Mouse (Mus musculus): ENCODE results near the gene Rara. TPM values are rescaled to one million over a fixed set of nuclear protein-coding genes. Genes with fewer than 3 reads are reported as not detected.

The Rara gene
- polyA plus RNA-seq, 1 experiment, result 6.4 TPM

- no peak for DNase-seq (ENCODE audit: extremely low spot score in 1 of 2, low spot score in 1 of 2)
These were observed 37.9 kb downstream of the Rara start for GRCm38 (mm10) chr11:98965416-98966077.

DNA sequence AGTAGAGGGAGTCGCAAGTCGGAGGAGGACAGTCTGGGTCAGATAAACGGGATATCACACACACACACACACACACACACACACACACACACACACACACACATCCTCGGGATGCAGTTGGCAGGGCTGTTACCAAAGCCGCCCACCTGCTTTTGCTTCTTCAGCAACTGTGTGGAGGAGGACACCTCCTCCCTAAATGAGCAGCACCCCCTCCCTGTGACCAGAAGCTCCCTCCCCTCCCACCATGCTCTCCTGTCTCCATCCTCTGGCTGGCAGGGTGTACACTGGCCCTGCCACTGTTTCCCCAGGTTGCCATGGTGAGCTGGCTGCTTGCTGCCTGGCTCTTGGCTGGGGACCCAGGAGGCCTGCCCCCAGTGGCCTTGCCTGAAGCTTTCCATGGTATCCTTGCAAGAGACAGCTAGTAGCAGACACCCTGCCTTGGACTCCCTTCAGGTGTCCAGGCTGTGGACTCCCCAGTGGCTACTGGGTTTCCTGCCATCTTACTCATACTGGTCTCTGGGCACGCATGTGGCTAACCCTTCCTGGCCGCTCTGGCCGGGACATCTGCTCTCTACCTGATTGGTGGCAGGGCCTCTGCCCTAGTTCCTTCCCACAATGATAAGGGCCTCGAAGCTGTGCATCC is 39.0 kb downstream of the Rara start:
- DNase-seq (ENCODE audit: extremely low spot score in 1 of 2, low spot score in 1 of 2), result peak; percentile 67 to 70

- no peak for DNase-seq (ENCODE audit: extremely low spot score in 1 of 2, low spot score in 1 of 2)
These were observed 40.5 kb downstream of the Rara start for GRCm38 (mm10) chr11:98968079-98968478.

DNA sequence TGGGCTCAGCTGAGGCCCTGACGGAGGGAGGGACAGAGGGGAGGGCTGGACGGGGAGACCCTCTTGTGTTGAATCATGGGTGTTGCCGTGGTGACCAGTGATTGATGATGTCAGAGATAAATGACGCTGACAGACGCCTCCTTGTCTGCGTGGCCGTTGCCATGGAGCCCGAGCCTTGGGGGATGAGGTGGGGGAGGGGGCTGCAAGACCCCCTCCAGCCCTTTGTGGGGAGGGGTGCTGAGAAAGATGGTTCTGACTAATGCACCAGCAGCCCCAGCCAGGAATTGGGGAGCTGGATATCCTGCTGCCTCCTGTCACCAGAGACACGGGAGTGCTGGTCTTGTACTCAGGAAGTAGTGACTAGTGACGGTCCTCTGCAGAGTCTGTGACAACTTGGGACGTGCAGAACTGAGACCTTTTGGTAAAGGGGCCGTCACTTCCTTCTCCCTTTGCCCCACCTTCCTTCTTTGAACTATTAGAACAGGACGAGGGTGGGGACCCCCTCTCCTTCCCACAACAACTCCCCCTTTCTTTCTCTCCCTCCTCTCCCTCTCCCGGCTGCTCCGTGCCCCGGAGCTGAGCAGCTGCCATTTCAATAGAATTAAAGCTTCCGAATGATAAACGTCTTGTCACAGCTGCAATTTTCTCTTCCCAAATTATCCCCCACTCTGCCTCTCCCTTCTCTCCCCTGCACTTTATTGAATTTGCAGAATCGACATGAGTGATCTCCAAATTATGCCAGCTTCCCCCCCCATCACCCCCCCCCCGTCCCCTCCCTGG is 41.3 kb downstream of the Rara start:
- no peak for DNase-seq (ENCODE audit: extremely low spot score in 1 of 2, low spot score in 1 of 2)

GRCm38 (mm10) chr11:98969496-98969927 is 41.9 kb downstream of the Rara start:
- peak; percentile 69 to 77 for DNase-seq (ENCODE audit: extremely low spot score in 1 of 2, low spot score in 1 of 2)

DNA sequence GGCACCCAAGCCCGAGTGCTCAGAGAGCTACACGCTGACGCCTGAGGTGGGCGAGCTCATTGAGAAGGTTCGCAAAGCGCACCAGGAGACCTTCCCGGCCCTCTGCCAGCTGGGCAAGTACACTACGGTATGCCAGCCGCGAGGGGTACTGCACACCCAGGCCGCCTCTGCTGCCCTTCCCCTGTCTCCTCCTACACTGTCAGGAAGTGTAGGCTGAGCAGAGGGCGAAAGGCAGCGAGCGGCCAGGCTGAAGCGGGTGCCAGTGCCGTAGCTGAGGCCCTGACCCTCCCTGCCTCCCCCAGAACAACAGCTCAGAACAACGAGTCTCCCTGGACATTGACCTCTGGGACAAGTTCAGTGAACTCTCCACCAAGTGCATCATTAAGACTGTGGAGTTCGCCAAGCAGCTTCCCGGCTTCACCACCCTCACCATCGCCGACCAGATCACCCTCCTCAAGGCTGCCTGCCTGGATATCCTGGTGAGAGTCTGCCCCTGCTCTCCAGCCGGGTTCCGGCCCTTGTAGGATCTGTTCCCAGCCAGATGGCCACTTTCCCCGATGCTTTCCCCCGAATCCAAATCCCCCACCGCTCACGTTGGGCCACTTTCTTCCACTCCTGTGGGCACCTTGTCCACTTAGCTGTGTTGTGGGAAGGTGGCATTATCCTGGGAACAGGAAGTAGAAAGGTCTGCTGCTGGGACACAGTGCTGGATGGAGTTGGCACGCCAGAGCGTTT is 42.7 kb downstream of the Rara start:
- no peak for DNase-seq (ENCODE audit: extremely low spot score in 1 of 2, low spot score in 1 of 2)

DNA sequence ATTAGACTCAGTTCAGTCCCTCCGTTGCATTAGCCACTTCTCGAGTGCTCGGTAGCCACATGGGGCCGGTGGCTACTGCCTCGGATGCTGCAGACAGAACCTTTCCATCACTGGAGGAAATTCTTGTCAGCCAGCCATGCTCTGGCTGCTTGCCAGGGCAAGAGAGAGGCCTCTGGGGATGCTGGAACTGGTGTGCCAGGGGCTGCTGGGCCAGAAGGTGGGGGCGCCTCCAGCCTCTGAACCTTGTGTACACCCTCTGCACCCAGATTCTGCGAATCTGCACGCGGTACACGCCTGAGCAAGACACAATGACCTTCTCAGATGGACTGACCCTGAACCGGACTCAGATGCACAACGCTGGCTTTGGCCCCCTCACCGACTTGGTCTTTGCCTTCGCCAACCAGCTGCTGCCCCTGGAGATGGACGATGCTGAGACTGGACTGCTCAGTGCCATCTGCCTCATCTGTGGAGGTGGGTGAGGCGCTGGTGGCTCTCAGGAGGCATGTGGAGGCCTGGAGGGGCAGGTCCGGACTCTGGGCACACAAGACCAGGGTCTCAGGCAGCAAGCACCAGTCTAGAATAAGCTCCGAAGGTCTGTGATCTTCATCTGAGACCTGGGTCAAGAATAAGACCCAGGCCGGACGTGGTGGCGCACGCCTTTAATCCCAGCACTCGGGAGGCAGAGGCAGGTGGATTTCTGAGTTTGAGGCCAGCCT is 43.9 kb downstream of the Rara start:
- peak in 1 of 2 experiments; percentile 50 for DNase-seq (ENCODE audit: extremely low spot score in 1 of 2, low spot score in 1 of 2)

- peak in 1 of 2 experiments; percentile 92 for DNase-seq (ENCODE audit: extremely low spot score in 1 of 2, low spot score in 1 of 2)
These were observed 44.6 kb downstream of the Rara start for GRCm38 (mm10) chr11:98972215-98972614.

DNA sequence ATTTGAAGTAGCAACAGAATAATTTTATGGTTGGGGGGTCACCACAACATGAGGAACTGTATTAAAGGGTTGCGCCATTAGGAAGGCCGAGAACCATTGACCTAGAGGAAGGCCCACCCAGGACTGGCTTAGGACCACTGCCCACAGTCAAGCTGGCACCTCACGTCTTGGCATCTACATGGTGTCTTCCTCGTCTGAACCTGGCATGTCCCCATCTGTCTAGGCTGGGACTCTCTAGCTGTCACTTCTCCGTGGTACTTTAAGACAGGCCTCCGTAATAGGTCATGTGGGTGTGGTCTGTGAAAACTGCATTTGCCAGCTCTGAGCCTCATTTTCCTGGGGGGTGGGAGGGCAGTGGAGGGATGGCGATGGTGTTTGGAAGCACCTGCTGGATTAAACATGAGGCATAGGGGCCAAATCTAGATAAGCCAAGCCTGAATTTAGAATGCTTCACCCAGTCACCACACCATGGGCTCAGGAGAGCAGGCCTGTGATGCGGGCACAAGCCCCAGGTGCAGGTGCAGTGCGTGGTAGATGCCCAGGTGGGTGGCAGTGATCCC is 45.3 kb downstream of the Rara start:
- no peak for DNase-seq (ENCODE audit: extremely low spot score in 1 of 2, low spot score in 1 of 2)

DNA sequence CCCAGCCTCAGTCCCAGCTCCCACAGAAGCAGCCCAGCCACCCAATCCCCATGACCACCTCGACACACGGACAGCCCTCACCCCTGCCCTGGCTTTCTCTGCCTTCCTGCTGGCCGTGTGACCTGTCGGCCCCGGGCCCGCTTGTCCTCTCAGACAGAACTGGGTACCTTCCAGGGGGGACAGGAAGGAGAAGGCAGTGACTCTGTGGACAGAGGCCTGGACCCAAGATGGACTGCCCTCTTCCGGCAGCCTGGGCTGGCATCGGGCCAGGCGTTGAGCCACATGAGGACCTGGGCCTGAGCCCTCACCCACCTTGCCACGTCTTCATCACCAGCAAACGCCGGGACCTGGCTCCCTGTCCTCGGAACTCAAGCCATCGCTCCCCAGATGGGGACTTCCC is 46.0 kb downstream of the Rara start:
- no peak for DNase-seq (ENCODE audit: extremely low spot score in 1 of 2, low spot score in 1 of 2)

DNA sequence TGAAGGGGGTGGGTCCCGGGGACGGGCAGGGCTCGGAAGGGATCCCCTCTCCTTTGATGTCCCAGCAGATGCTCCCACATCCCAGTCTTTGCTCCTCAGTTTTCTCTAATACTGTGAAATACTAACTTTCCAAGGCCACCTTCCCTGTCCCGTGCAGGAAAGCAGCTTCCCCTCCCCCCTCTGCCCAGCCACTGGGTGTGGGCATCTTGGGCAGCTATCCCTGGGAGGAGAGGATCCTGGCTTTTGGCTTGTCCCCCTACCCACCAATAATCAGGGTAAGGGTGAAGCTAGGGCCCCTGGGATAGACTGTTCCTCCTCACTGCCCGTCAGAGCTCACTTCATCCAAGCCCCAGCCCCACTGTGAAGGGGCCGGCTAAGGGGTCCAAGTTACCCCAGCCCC is 46.6 kb downstream of the Rara start:
- DNase-seq (ENCODE audit: extremely low spot score in 1 of 2, low spot score in 1 of 2), result no peak

GRCm38 (mm10) chr11:98974871-98975719 is 47.5 kb downstream of the Rara start:
- peak in 1 of 2 experiments; percentile 94 for DNase-seq (ENCODE audit: extremely low spot score in 1 of 2, low spot score in 1 of 2)

DNA sequence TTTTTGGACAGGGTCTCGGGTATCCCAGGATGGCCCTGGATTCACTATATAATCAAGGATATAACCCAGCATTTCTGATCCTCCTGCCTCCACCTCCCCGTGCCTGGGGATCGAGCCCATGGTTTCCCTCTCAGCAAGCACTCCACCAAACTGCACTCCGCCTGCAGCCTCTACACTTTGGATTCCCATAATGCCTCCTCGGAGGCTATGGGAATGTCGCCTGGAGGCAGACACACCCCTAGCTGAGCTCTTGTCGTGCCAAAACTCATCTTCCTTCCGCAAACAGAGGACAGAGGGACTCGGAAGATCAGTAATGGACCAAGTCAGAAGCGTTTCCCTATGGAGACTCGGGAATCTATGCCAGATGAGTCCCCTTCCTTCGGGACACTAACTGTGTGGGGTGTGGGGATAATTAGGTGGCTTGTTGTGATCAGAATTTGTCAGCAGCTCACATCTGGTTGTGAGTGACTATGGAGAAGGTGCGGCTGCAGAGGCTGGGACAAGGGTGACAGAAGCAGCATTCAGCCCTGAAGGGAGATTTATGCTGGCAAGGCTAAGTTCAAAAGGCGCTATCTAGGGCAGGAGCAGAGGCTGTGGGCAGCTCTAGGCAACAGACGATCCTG is 51.0 kb downstream of the Rara start:
- DNase-seq (ENCODE audit: extremely low spot score in 1 of 2, low spot score in 1 of 2), result no peak

- DNase-seq (ENCODE audit: extremely low spot score in 1 of 2, low spot score in 1 of 2), result no peak
These were observed 51.7 kb downstream of the Rara start for GRCm38 (mm10) chr11:98979356-98979755.

DNA sequence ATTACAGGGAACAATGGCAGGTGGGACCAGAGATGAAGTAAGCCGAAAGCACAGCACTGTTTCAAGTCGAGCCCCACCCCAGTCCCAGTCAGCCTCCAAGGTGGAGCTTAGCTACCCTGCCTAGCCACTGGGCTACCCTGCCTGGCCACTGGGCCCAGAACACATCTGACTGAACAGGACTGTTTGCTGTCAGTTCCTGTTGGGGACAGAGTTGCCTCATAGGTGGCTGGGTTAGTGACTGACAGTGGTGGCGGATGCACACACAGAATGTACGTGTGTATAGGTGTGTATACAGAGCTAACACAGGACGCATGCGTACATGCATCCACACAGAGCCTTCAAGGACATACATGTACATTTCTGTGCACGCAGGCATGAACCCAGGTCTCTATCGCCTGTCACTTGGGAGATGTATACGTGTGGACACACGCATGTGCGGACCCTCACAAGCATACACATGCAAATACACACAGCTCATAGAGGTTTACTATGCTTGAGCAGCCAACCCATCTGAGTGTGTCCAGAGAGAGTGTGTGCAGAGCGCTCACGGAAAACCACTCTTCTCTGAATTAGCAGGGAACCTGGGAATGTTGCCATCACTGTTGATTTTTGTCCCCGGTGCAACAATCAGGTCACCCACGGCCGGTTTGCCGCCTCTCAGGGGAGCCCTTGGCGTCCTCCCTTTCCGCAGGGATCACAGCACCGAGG is 53.8 kb downstream of the Rara start:
- DNase-seq (ENCODE audit: extremely low spot score in 1 of 2, low spot score in 1 of 2), result no peak

DNA sequence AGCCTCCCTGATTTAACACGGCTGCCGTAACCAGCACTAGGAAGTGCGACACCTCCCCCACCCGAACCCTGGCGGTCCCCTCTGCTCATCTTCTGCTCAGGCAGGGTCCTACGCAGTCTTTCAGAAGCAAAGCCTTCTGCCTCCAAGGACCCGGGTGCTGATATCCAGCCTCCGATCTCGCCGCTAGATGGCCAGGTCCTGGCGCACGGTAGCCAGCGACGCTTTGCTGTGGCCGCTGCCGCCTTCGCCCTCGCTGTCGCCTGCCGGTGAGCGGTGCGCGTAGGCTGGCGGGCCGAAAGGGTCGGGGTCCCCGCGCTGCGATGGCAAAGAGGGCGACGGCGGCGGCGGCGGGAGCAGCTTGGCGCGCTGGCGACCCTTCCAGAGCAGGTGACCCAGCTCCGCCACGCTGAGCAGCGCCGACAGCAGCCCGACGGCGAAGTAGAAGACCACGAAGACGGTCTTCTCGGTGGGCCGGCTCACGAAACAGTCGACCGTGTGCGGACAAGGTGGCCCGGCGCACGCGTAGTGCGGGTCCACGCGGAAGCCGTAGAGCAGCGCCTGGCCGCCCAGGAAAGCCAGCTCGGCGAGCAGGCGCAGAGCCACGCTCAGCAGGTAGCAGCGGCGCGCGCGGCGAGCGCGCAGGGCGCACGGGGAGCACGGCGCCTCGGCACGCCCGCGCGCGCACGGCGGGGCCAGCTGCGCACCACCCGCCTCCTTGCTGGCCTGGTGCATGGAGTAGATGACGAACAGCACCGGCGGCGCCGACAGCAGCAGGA is 54.6 kb downstream of the Rara start:
- DNase-seq (ENCODE audit: extremely low spot score in 1 of 2, low spot score in 1 of 2), result peak in 1 of 2 experiments; percentile 78

- no peak for DNase-seq (ENCODE audit: extremely low spot score in 1 of 2, low spot score in 1 of 2)
These were observed 55.1 kb downstream of the Rara start, which contains the start of gene Gjd3 for GRCm38 (mm10) chr11:98982773-98983133. Gene Gjd3, minus strand, starts transcription at chr11:98983016.

All from frontal cortex, adult 2 months (tissue).